Mouse (Mus musculus): ENCODE results near the gene Vinac1. TPM values are rescaled to one million over a fixed set of nuclear protein-coding genes. Genes with fewer than 3 reads are reported as not detected.

Gene Vinac1
- polyA plus RNA-seq, 1 experiment from 2014 or later, result 0.06 TPM

DNA sequence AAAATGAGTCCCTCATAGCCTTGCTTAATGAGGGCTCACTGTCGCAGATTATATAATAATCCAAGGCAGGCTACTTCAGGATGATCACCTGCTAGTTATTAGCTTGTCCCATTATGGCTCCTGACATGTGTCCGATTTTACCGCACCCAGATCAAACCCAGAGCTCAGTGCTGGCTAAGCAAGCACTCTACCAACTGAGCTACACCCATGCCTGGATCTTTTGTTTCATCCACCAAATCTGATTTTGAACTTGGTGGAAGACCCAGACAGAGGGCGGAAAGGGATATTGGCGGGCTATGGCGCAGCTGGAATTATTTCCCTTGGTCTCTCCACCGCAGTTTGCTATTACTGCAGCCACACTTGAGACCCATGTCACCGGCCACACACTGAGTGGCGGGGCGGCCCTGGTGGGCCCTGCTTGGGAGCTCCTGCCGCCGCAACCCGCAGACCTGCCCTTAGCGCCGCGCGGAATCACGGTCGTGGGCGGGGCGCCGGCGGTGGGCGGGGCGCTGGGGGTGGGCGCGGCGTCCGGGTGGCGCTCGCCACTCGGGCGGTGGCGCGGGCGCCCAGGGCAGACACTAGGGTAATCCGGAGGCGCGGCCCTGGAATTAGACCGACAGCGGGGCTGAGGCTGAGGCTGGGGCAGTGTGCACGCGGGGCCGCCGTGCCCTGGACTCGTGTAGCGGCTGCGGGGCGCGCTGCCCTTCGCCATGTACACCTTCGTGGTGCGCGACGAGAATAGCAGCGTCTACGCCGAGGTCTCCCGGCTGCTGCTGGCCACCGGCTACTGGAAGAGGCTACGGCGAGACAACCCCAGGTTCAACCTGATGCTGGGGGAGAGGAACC, 17.7 kb upstream of the Vinac1 start, which contains the start of gene Ttl:
Ttl (plus strand) TSS at position 506 of the 846 bp plus-strand sequence.
- Histone ChIP-seq H3K4me2 (peak within 1 kb of the TSS; percentile 73), H3K27me3 (no peaks in the 10 kb centered on the region), H3K4me1 (replicated peaks) (peaks cover 22% of the 10 kb centered on the region), H3K9me3 (no peaks in the 10 kb centered on the region), H3K27ac (peak within 1 kb of the TSS; percentile 80), H3K36me3 (peaks cover 13% of the 10 kb centered on the region; the same call in 1 of the 2 replicates), H3K4me3 (replicated peaks) (peak within 1 kb of the TSS; percentile 84), H3K9ac (replicated peaks) (peak within 1 kb of the TSS; percentile 81)
- 1% methylated on average over 62 of the region's 62 CpGs for WGBS
- peak; percentile 94 for ATAC-seq (ENCODE audit: insufficient number of reproducible peaks, insufficient read depth, low FRiP score, low TSS enrichment, low read depth)

DNA sequence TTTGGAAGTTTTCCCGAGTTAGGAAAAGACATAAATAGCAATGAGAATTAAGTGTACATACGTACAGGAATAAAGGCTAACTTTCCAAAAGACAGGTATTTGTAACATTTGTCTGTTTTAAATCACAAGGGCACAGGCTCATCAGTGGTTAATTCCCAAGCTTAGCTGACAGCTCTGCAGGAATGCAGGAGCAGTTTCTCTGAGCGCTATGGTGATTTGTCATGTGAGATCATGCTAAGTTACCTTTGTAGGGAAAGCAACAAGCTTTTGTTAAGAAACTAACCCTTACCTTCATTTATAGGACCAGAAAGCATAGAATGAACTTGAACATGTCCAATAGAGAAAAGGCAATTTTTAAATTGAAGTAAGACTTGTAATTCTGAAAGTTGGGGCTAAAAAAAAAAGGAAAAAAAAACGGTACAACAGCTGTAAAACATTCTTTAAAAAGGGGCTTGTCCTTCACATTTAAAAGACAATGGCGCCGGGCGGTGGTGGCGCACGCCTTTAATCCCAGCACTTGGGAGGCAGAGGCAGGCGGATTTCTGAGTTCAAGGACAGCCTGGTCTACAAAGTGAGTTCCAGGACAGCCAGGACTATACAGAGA, 13.6 kb upstream of the Vinac1 start:
- H3K4me3 ChIP-seq (replicated peaks), result no peak overlapping the region
- no peak overlapping the region for H3K9ac ChIP-seq (replicated peaks)
- H3K27me3 ChIP-seq, result no peaks in the 10 kb centered on the region
- WGBS, result 76% methylated on average over 10 of the region's 10 CpGs
- H3K4me1 ChIP-seq (replicated peaks), result peaks cover 10% of the 10 kb centered on the region; the same call in 1 of the 2 replicates
- no peak for ATAC-seq (ENCODE audit: insufficient number of reproducible peaks, insufficient read depth, low FRiP score, low TSS enrichment, low read depth)
- no peak overlapping the region for H3K27ac ChIP-seq
- H3K9me3 ChIP-seq, result 0 out of 2 replicates have a peak, but pooled peaks cover 12% of the 10 kb centered on the region
- no peak overlapping the region for H3K4me2 ChIP-seq
- H3K36me3 ChIP-seq, result no peaks in the 10 kb centered on the region

DNA sequence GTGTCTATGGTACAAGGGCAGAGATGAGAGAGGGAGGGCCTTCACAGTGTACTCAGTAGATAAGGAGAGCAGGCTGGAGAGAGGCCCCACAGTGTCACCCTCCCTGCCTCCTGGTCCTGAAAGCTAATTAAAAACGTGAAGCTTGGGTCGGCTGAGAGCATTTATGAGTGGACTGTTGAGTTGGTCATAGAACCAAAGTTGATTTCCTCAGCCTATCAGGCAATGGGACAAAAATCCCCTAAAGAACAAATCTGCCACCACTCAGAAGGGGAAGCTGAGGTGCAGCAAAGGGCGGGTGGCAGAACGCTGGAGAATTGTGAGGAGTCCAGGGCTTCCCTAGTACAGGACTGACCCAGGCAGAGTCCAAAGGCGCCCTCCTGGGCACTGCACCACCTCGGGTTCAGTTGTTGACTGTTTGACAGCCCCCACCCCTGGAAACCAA, 10.0 kb upstream of the Vinac1 start:
- H3K4me3 ChIP-seq (replicated peaks), result no peak overlapping the region
- H3K36me3 ChIP-seq, result no peaks in the 10 kb centered on the region
- no peaks in the 10 kb centered on the region for H3K27me3 ChIP-seq
- no peak overlapping the region for H3K9ac ChIP-seq (replicated peaks)
- H3K4me2 ChIP-seq, result no peak overlapping the region
- no peak for ATAC-seq (ENCODE audit: insufficient number of reproducible peaks, insufficient read depth, low FRiP score, low TSS enrichment, low read depth)
- H3K9me3 ChIP-seq, result 0 out of 2 replicates have a peak, but pooled peaks cover 15% of the 10 kb centered on the region
- WGBS, result 80% methylated on average over 6 of the region's 6 CpGs
- no peaks in the 10 kb centered on the region for H3K4me1 ChIP-seq (replicated peaks)
- no peak overlapping the region for H3K27ac ChIP-seq

DNA sequence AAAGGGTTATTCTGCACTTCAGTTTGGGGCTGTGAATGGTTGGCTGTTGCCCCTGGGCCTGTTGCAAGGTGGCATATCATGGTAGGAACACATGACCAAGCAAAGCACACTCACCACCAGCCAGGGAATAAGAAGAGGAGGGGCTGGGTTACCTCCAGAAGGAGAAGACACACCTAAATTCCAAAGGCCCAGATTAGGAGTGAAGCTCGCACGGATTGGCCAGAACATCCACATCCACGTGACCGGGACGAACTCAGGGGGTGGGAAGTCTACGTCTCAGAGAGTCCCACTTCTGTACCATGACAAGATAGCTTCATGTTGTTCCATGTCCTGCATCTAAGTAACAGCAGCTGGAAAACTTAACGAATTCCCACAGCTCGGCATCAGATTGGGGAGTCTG, 9.3 kb upstream of the Vinac1 start:
- Histone ChIP-seq H3K27ac (no peak overlapping the region), H3K36me3 (no peaks in the 10 kb centered on the region), H3K9me3 (0 out of 2 replicates have a peak, but pooled peaks cover 15% of the 10 kb centered on the region), H3K9ac (replicated peaks) (no peak overlapping the region), H3K27me3 (no peaks in the 10 kb centered on the region), H3K4me3 (replicated peaks) (no peak overlapping the region), H3K4me1 (replicated peaks) (no peaks in the 10 kb centered on the region), H3K4me2 (no peak overlapping the region)
- WGBS, result 93% methylated on average over 8 of the region's 8 CpGs
- no peak for ATAC-seq (ENCODE audit: insufficient number of reproducible peaks, insufficient read depth, low FRiP score, low TSS enrichment, low read depth)

DNA sequence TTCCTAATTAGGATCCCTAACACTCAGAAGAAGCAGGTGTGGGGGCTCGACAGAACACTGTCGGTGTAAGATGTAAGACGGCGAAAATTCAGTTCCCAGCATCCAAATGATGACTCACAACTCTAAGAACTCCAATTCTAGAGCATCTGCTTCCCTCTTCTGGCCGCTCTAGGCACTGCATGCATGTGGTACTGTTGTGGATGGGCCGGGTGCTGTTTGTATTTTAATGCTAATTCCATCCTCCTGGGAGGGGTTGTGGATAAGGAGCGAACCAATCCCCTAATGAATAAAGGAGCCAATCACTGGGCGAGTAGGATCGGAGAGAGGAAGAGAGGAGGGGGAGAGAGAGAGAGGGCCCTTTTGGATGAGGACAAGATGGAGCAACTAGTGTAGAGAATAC, 8.6 kb upstream of the Vinac1 start:
- H3K9me3 ChIP-seq, result 0 out of 2 replicates have a peak, but pooled peaks cover 15% of the 10 kb centered on the region
- no peak overlapping the region for H3K9ac ChIP-seq (replicated peaks)
- WGBS, result 48% methylated on average over 9 of the region's 9 CpGs
- no peaks in the 10 kb centered on the region for H3K36me3 ChIP-seq
- H3K4me2 ChIP-seq, result no peak overlapping the region
- no peaks in the 10 kb centered on the region for H3K27me3 ChIP-seq
- H3K4me1 ChIP-seq (replicated peaks), result no peaks in the 10 kb centered on the region
- no peak overlapping the region for H3K4me3 ChIP-seq (replicated peaks)
- ATAC-seq (ENCODE audit: insufficient number of reproducible peaks, insufficient read depth, low FRiP score, low TSS enrichment, low read depth), result no peak
- H3K27ac ChIP-seq, result no peak overlapping the region

DNA sequence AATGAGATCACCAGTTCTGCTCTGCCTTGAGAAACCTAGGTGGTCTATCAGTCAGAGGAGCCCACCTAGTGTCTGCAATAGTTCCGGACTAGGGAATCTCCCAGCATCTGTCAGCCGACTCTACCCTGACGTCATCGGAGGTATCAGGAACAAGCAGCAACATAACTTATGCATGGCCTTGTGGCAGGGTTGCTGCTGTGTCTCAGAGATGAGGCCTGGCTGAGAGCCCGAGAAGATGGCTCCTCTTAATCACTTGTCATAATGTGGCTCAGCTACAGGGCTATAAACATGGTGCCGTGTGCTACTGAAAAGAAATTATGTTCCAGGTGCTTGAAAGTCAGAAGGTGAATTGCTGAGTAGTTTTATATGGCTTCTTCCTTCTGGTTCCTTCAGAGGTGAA, 7.8 kb upstream of the Vinac1 start:
- Histone ChIP-seq H3K36me3 (no peaks in the 10 kb centered on the region), H3K4me1 (replicated peaks) (no peaks in the 10 kb centered on the region), H3K9me3 (0 out of 2 replicates have a peak, but pooled peaks cover 15% of the 10 kb centered on the region), H3K27ac (no peak overlapping the region), H3K4me3 (replicated peaks) (no peak overlapping the region), H3K27me3 (no peaks in the 10 kb centered on the region), H3K4me2 (no peak overlapping the region), H3K9ac (replicated peaks) (no peak overlapping the region)
- ATAC-seq (ENCODE audit: insufficient number of reproducible peaks, insufficient read depth, low FRiP score, low TSS enrichment, low read depth), result no peak
- 88% methylated on average over 6 of the region's 6 CpGs for WGBS

DNA sequence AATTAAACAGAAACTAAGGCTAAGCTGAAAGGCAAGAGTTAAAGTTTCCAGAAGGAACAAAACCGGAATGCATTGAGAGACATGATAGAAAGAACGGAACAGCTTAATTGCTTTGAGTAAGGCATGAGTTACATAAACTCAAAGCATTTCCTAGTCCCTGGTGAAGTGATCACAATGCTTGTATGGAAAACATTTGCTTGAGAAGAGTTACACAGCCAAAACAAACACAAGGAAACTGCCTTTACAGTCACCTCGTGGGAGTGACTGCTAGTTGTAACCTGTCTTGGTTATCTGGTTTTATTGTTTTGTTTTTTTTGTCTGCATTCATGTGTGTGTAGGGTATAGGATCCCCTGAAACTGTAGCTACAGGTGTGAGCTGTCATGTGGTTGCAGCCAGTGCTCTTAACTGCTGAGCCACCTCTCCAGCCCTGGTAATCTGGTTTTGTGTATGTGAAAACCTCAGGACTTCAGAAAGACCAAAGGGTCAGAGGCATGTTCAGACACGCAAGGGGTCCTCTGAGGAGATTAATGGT, 4.5 kb upstream of the Vinac1 start:
- H3K9ac ChIP-seq (replicated peaks), result no peak overlapping the region
- 69% methylated on average over 4 of the region's 4 CpGs for WGBS
- H3K9me3 ChIP-seq, result 0 out of 2 replicates have a peak, but pooled peaks cover 5% of the 10 kb centered on the region
- no peaks in the 10 kb centered on the region for H3K27me3 ChIP-seq
- ATAC-seq (ENCODE audit: insufficient number of reproducible peaks, insufficient read depth, low FRiP score, low TSS enrichment, low read depth), result no peak
- no peaks in the 10 kb centered on the region for H3K36me3 ChIP-seq
- H3K27ac ChIP-seq, result no peak overlapping the region
- H3K4me3 ChIP-seq (replicated peaks), result no peak overlapping the region
- no peak overlapping the region for H3K4me2 ChIP-seq
- no peaks in the 10 kb centered on the region for H3K4me1 ChIP-seq (replicated peaks)

DNA sequence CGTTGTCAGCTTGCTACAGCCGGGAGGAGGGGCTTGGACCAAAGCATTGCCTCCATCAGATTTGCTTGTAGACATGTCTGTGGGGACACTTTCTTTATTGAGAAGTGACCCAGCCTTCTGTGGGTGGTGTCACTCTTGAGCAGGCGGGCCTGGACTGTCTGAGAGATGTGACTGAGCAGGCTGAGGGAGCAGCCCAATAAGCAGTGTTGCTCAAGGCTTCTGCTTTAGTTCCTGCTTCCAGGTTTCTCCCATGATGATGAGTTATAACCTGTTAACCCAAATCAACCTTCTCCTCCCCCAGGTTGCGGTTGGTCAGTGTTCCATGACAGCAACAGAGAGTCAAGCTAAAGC, 1.2 kb downstream of the Vinac1 start:
- Histone ChIP-seq H3K9ac (replicated peaks) (no peak overlapping the region), H3K4me3 (replicated peaks) (no peak overlapping the region), H3K36me3 (no peaks in the 10 kb centered on the region), H3K4me2 (no peak overlapping the region), H3K27me3 (peaks cover 5% of the 10 kb centered on the region; the same call in 1 of the 2 replicates), H3K4me1 (replicated peaks) (no peaks in the 10 kb centered on the region), H3K9me3 (no peaks in the 10 kb centered on the region), H3K27ac (no peak overlapping the region)
- no peak for ATAC-seq (ENCODE audit: insufficient number of reproducible peaks, insufficient read depth, low FRiP score, low TSS enrichment, low read depth)
- WGBS, result 84% methylated on average over 4 of the region's 4 CpGs

DNA sequence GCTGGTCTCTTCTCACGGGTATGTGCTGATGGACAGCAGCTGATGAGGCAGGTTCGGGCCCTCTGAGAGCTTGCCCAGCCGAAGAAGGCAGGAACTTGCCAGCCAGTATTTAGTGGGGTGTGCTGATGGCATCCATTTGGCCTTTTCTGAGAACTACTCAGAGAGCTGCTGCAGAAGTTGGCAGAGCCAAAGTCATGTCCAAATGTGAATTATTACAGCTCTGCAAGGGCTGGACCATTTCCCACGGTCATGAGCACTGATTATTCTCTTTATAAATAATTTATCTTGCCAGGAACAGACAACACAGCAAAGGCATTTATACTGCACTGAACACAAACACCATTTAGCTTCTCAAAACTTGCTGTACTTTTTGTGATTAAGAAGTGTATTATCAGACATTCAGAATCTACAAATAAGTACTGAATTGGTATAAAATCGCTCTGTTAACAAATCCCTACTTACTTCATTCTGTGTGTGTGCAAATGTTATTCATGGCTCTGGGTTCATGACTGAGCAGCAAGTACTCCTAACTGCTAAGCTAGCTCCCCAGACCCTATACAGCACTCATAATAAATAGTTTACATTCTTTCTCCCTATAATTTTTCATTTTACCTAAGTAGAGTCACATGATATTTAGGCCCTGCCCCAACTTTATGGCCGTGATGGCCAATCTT, 1.7 kb downstream of the Vinac1 start:
- Histone ChIP-seq H3K27me3 (peaks cover 8% of the 10 kb centered on the region), H3K4me2 (no peak overlapping the region), H3K27ac (no peak overlapping the region), H3K9me3 (no peaks in the 10 kb centered on the region), H3K4me1 (replicated peaks) (no peaks in the 10 kb centered on the region), H3K36me3 (no peaks in the 10 kb centered on the region), H3K9ac (replicated peaks) (no peak overlapping the region), H3K4me3 (replicated peaks) (no peak overlapping the region)
- ATAC-seq (ENCODE audit: insufficient number of reproducible peaks, insufficient read depth, low FRiP score, low TSS enrichment, low read depth), result no peak
- WGBS, result 69% methylated on average over 6 of the region's 6 CpGs

DNA sequence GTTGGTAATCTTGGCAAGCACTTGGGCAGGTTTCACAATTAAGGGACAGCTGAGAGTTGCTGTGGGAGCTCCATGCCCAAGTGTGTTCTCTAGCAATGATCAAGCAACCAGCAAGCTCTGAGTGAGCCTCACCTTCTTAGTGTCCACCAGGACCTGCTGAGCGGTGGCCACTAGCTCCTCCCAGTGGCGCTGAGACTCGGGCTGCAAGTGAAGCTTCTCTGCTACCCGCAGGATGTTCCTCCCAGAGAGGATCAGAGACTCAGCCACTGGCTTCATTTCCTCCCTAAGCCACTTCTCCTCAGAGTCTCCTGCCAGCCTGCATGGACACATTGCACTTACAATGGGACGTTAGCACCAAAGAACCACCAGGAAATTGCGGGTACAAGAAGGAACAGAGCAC, 7.4 kb downstream of the Vinac1 start:
- Histone ChIP-seq H3K27me3 (peaks cover 59% of the 10 kb centered on the region), H3K4me3 (replicated peaks) (no peak overlapping the region), H3K9me3 (no peaks in the 10 kb centered on the region), H3K36me3 (no peaks in the 10 kb centered on the region), H3K27ac (no peak overlapping the region), H3K4me1 (replicated peaks) (peaks cover 12% of the 10 kb centered on the region; the same call in 1 of the 2 replicates), H3K4me2 (no peak overlapping the region), H3K9ac (replicated peaks) (no peak overlapping the region)
- ATAC-seq (ENCODE audit: insufficient number of reproducible peaks, insufficient read depth, low FRiP score, low TSS enrichment, low read depth), result no peak
- WGBS, result 28% methylated on average over 6 of the region's 6 CpGs

All from limb, embryonic 12.5 days (tissue).